Mouse (Mus musculus) testis, adult 2 months (tissue): ENCODE measurements around the gene Sinhcaf. TPM values are rescaled to one million over a fixed set of nuclear protein-coding genes. Genes with fewer than 3 reads are reported as not detected.

ENCODE experiments used
- H3K27ac ChIP-seq: fragments of 200-500 bp; 2 replicates; pipeline ENCODE4 v1.5.1; 2012; ENCODE audit warnings: low read depth, low read length; ENCODE audit not compliant: control insufficient read depth, insufficient read depth
- H3K27me3 ChIP-seq: fragments of 200-500 bp; 2 replicates; pipeline ENCODE4 v1.6.1; 2012; ENCODE audit warnings: mild to moderate bottlenecking, low read length, moderate library complexity; ENCODE audit not compliant: control insufficient read depth, insufficient read depth
- H3K36me3 ChIP-seq: fragments of 200-500 bp; 2 replicates; pipeline ENCODE4 v1.6.1; 2012; ENCODE audit warnings: mild to moderate bottlenecking, low read length; ENCODE audit not compliant: control insufficient read depth, insufficient read depth
- H3K4me1 ChIP-seq: fragments of 200-500 bp; 2 replicates; pipeline ENCODE4 v1.6.1; 2012; ENCODE audit warnings: low read length; ENCODE audit not compliant: control insufficient read depth, insufficient read depth
- H3K4me3 ChIP-seq: fragments of 200-500 bp; 2 replicates; pipeline ENCODE4 v1.5.1; 2012; ENCODE audit warnings: low read depth, mild to moderate bottlenecking, low read length, moderate library complexity, mixed read lengths; ENCODE audit not compliant: control insufficient read depth
- CTCF ChIP-seq: fragments of 200-500 bp; IDR thresholded peaks from 2 replicates; pipeline ENCODE4 v1.5.1; 2012; ENCODE audit warnings: low read depth, mild to moderate bottlenecking, inconsistent platforms, low read length, moderate library complexity; ENCODE audit not compliant: control insufficient read depth, insufficient read depth, insufficient replicate concordance
- POLR2A ChIP-seq: fragments of 200-500 bp; IDR thresholded peaks from 2 replicates; pipeline ENCODE4 v1.6.1; 2012; ENCODE audit warnings: low read depth, mild to moderate bottlenecking, inconsistent platforms, low read length, moderate library complexity; ENCODE audit not compliant: control insufficient read depth
- polyA plus RNA-seq: library from polyadenylated mRNA; depleted of rRNA; stranded (reverse); fragments of >200 nt; gene quantifications from 2 replicates; pipeline ENCODE4 v1.2.3, GENCODE M21; 2012; rRNA removed

Sinhcaf gene
- polyA plus RNA-seq, 1 experiment, result 3.3 TPM

DNA sequence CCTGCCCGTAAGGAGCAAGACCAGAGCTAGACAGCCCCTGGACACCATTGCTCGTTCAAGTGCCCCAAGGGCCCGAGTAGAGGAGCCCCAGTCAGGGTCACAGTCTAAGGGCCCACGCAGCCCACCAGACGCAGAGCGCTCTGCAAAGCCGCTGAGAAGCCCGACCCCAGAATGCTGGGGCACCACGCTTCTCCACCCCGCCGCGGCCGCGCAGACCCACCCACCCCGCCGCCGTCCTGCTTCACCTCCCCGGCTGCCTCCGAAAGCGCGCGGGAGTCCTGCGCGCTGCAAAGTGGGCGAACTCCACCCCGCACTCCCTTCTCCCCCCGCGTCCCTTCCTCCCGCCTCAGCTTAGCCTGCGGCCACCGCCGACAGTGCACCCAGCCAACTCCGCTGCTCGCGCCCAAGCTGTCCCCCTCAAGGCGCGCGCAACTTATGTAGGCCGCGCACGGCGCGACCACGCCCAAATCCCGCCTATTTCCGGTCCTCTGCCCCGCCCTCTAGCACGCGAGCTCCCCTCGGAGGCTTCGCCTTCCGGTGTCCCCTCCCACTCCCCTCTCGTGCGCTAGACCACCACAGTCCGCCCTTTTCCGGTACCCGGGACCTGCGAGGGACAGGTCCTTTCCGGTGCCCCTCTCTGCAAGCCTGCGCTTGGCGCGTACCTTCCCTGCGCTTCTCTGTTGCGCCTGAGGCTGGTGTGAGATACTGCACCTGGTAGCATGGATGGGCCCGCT lies 50.3 kb downstream of the Sinhcaf start, which contains the start of gene Caprin2:
Caprin2 (minus strand) TSS at position 465 of the 734 bp plus-strand sequence.
- H3K36me3 ChIP-seq, result no peaks in the 10 kb centered on the region
- no peaks in the 10 kb centered on the region for H3K27me3 ChIP-seq
- H3K4me1 ChIP-seq, result peaks cover 7% of the 10 kb centered on the region
- peak within 1 kb of the TSS; percentile 87 for H3K4me3 ChIP-seq
- peak within 1 kb of the TSS; percentile 72 for H3K27ac ChIP-seq
- TF ChIP-seq POLR2A (peak; percentile 99), CTCF (no peak)

DNA sequence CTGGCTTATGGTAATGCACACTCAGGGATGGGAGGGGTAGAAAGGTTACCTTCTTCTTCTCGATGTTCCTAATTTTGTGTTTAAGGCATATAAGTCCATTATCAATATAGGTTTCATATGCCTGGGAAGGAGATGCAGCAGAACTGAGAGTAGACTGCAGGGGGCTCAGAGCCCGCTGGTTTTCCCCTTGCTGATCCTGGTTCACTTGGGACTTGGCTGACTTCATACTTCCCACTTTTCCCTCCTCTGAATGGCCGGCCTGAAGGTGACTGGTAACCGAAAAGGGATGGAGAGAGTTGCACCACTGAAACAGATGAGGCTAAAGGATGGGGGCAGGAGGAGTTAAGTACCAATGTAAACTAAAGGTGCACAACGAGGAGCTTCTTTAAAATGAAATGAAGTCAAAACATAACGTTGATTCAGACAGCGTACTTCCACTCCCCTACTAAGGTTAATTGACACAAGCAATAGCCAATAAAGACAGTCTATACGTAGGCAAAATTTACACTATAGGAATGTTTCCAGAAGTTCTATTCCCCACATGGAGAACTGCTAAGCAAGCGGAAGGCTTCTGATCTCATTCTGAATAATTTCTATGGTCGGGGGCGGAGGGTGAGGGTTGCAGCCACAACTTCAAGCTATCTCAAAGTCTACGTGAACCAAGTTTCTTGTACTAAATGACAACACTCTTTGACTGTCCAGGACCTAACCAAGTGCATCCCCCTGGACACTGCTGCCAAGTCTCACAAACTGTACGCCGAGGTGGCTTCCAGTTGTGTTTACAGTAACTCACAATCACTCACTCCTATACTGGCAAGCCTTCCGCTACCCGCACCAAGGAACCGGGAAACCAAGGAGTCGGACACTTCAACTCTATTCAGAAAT lies 51.1 kb downstream of the Sinhcaf start:
- Histone ChIP-seq H3K27me3 (no peaks in the 10 kb centered on the region), H3K27ac (peak overlapping the region; percentile 44), H3K36me3 (no peaks in the 10 kb centered on the region), H3K4me1 (peaks cover 7% of the 10 kb centered on the region), H3K4me3 (peak overlapping the region; percentile 87)
- TF ChIP-seq CTCF (no peak), POLR2A (no peak)

DNA sequence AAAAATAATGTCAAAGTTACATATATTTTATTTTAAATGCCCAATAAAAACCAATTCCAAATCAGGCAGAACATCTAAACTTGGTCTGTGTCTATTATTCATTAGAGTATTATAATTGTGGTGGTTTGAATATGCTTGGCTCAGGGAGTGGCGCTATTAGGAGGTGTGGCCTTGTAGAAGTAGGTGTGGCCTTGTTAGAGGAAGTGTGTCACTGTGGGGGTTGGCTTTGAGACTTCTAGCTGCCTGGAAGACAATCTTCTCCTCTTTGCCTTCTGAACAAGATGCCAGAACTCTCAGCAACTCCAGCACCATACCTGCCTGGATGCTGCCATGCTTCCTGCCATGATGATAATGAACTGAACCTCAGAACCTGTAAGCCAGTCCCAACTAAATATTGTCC lies 72.4 kb downstream of the Sinhcaf start:
- TF ChIP-seq POLR2A (no peak), CTCF (no peak)
- Histone ChIP-seq H3K36me3 (no peaks in the 10 kb centered on the region; the same call in 1 of the 2 replicates), H3K27me3 (no peaks in the 10 kb centered on the region), H3K4me3 (no peak overlapping the region), H3K4me1 (no peaks in the 10 kb centered on the region), H3K27ac (no peak overlapping the region)

Other genes with a start within 250 kb of the Sinhcaf start
- 2.7 and 3.0 TPM in 2 replicates for gene Ipo8, start 115.0 kb downstream of the Sinhcaf start, polyA plus RNA-seq
- 11.6 and 16.8 TPM in 2 replicates for gene Caprin2, start 50.2 kb downstream of the Sinhcaf start, polyA plus RNA-seq
- gene Dennd5b, start 155.2 kb upstream of the Sinhcaf start, polyA plus RNA-seq, result 8.0 and 9.1 TPM in 2 replicates
- gene Gm10203, start 183.7 kb upstream of the Sinhcaf start, polyA plus RNA-seq, result not detected in 2 replicates
- 12.6 and 17.5 TPM in 2 replicates for gene Etfbkmt, start 193.4 kb upstream of the Sinhcaf start, polyA plus RNA-seq
- gene Amn1, start 242.2 kb upstream of the Sinhcaf start, polyA plus RNA-seq, result 47.5 and 58.4 TPM in 2 replicates